Mouse (Mus musculus) embryo, embryonic 9.5 days (tissue): Measurements from ENCODE around the gene Cd6.

Experiments
- DNase-seq: peaks from one replicate; pipeline ENCODE4 v3.0.0-alpha.2; 2017; ENCODE audit errors: extremely low spot score

The Cd6 gene

GRCm38 (mm10) chr19:10803751-10804150 is 26.1 kb downstream of the Cd6 start:
- no peak for DNase-seq

- DNase-seq: no peak
These were observed 28.0 kb downstream of the Cd6 start for GRCm38 (mm10) chr19:10801906-10802305.

GRCm38 (mm10) chr19:10801070-10801469 is 28.8 kb downstream of the Cd6 start:
- DNase-seq: no peak

DNA sequence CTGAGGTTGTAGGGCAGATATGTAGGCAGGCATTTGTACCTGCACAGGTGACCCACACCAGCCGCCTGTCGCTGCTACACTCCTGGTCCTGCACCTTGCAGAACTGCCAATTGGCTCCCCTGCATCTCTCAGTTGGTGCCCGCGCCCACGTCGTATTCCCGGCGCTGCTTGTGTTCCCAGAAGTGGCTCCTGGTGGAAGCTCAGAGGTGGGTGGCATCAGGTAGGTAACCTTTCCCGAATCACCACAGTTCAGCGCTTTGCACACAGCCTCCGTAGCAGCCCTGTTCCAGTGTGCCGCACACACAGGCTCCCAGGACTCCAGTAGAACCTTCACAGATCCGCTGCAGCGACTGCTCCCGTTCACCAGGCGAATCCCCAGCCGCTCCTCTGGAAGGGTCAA is 30.7 kb downstream of the Cd6 start:
- DNase-seq: no peak

- no peak for DNase-seq
These were observed 31.3 kb downstream of the Cd6 start for GRCm38 (mm10) chr19:10798576-10798975.

DNA sequence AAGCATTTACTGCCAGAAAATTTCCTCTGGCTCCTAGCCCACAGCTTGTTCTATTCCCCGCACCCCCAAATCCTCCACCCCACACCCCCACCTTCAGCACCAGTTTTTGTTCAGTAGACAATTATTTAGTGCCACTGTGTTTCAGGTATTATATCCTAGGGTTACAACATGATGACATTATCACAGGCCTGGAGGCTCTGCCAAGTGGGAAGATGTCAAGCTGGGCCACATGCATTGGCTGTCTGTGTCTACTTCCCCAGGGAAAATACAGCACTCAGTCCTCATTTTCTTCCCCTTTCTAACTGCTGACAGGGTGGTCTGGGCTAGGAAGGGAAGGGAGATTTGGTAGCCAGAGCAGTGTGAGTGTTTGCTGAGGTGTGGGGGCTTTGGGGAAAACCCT is 34.9 kb downstream of the Cd6 start:
- DNase-seq: no peak

GRCm38 (mm10) chr19:10793044-10793443 is 36.8 kb downstream of the Cd6 start:
- no peak for DNase-seq

GRCm38 (mm10) chr19:10790323-10790722 is 39.5 kb downstream of the Cd6 start:
- DNase-seq: no peak

- no peak for DNase-seq
These were observed 41.6 kb downstream of the Cd6 start for GRCm38 (mm10) chr19:10788242-10788641.

DNA sequence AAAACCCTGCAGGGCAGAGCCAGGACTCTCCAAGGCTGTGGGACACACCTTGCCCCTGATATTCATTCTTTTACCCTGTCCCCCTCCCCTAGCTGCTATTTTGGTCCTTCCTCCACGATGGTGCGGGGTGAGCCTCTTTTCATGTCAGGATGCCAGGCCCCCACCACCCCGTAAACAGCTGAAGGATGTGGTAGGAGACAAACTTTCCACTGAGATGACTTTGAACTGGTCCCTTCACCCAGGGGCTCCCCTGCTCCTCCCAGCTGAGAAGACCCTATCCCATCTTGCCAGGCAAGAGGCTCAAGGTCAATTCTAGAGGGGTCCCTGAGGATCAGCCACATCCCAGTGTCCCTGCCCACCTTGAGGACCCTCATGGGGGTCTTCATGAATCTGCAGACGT is 42.5 kb downstream of the Cd6 start:
- DNase-seq: no peak

GRCm38 (mm10) chr19:10786753-10787152 is 43.1 kb downstream of the Cd6 start:
- no peak for DNase-seq

DNA sequence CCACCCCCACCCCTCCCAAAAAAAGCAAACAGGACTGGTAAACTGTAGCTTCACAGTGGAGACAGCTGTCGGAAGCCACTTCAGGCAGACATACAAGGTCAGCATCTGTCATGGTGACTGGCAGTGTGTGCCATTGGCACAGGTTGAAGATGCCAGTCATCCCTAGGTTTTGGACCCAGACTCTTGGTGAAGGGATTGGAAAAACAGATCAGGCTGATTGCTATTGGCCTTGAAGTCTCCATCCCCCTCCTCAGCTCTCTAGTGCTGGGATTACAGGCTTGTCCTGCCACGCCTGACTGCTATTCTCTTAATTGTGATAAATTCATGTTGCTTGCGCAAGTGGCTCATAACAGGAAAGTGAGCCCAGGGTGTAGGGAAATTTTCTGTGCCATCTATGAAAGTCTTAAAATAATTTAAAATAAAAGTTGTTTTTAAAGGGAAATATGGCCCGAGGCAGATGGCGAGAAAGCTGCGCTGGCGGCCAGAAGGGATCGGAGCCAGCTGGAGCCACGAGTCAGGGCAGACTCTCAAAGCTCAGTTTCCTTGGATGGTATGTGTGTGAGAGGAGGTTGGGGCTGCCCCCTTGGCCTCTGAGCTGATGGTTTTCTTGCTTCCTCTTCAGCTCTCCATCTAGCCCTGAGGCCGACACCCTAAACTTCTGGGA is 44.9 kb downstream of the Cd6 start:
- no peak for DNase-seq

DNA sequence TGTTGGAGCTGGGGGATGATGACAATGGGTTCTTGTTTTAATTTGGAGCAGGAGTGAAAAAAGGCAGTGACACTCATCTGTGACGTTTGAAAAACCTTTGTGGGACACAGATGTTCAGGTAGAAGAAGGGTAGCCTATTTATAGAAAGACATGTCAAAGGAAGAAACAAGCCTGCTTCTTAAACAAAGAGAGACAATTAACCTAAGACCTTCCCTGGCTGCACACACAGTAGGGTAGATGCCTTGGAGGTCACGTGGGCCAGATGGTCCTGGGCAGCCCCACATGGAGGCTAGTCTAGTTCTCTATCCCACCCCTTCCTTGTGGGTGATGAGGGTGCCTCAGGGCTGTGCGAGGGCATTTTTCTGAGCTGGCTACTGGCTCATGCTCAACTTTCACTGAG is 45.8 kb downstream of the Cd6 start:
- no peak for DNase-seq

- no peak for DNase-seq
These were observed 46.7 kb downstream of the Cd6 start for GRCm38 (mm10) chr19:10783168-10783567.

DNA sequence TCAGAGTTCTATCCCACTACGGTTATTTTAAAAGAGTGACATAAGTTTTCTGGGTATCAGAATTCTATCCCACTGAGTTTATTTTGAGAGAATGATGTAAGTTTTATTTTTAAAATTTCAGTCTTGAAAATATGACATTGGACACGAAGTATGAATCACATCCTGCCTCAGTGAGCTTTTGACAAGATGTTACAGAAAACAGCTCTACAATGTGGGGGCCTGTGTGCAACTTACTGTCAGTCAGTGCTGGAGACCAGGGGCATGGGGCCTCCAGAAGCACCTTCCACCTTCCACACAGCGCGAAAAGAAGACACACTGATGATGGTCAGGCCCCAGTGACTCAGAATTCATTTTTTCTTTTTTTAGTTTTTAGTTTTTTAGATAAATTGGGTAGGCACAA is 48.2 kb downstream of the Cd6 start:
- no peak for DNase-seq

DNA sequence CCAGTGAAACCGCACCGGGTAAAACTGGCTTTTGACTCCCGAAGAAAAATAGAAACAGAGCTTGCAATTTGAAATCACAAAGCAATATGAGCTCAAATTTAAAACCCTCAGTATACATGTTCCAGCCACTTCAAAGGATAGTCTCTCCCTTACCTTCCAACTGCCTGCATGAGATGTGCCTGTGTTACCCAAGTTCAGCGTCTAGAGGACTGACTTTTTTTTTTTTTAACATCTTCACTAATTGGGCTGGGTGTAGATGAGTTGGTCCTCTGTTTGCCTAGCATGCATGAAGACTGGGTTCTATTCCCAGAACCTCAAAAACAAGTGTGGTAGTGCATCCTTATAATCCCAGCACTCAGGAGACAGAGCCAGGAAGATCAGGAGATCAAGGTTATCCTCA is 53.0 kb downstream of the Cd6 start:
- no peak for DNase-seq

- no peak for DNase-seq
These were observed 55.7 kb downstream of the Cd6 start for GRCm38 (mm10) chr19:10774141-10774540.

DNA sequence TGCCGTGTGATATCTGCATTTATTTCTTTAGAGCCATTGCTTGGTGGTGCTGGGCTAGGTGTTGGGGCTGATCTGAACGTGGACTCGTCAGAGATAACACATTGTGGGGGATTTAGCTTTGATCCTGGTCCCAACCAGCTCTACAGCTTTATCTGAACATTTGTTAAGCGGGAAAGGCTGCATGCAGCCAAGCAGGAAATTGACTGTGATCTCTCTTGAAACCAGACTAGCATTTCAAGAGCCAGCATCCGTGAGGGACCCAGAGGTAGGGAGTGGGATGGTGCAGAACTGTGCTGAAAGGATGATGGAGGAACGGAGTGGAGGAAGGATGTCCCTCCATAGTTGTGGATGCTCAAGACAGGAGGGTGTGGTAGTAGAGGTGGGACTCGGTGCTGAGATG is 56.5 kb downstream of the Cd6 start:
- no peak for DNase-seq

DNA sequence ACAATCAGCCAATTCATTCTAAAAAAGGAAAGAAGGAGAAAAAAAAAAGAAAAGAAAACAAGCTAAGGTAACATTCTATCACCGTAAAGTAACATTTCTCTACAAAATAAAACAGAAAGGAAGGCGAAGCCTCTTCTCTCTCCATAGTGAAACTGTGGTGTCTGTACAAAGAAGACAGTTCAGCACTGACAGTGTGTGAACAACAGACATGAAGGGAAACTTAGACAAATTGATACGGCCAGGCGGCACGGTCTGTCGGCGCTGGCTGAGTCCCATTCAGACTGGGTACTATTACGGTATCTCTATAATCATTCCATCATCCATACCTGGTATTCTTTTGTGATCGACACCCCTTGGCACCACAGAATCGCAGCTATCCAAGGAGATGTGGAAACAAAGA is 57.0 kb downstream of the Cd6 start:
- no peak for DNase-seq

DNA sequence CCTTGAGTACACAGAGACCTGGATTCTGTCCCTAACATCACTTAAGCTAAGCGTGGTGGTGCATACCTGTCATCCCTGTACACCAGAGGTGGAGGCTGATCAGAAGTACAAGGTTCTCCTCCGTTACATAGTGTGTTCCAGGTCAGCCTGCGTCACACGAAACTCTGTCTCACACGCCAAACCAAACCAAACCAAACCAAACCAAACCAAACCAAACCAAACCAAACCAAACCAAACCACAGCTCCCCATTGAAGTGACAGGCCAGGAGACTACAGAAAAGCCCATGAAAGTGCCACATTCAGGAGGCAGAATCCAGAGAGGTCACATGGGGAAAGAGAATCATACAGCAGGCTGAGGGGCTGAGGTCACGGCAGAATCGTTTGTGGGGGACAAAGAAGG is 57.9 kb downstream of the Cd6 start:
- DNase-seq: no peak

GRCm38 (mm10) chr19:10769429-10770195 is 60.2 kb downstream of the Cd6 start:
- DNase-seq: no peak

GRCm38 (mm10) chr19:10768694-10769428 is 61.0 kb downstream of the Cd6 start:
- no peak for DNase-seq

GRCm38 (mm10) chr19:10767631-10768030 is 62.2 kb downstream of the Cd6 start:
- DNase-seq: no peak
